Mouse (Mus musculus): ENCODE results near the gene Rhbdd3.
A peak's percentile ranks its signal among the peaks of the same experiment; 100 is the strongest.

Gene Rhbdd3

DNA sequence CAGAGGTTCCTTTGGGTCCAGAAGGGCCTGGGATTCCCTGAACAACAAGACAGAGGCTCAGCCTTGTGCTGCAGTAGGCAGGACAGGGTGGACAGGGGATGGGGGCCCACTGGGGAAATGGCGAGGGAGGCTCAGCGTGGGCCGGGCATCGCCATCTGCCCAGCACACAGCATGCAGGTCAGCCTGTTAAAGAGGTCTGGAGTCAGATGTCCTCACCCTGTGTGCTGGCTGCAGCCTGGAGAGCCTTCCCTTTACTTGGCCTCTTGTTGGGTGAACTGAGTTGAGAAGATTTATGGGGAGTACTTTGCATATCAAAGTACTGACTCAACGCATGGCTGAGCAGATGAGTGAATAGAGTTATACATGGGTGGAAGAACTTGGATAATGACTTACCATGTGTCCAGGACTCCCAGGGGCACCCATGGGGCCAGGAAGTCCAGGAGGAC is 30.3 kb downstream of the Rhbdd3 start:
- no peak for DNase-seq (ENCODE audit: low spot score)

DNA sequence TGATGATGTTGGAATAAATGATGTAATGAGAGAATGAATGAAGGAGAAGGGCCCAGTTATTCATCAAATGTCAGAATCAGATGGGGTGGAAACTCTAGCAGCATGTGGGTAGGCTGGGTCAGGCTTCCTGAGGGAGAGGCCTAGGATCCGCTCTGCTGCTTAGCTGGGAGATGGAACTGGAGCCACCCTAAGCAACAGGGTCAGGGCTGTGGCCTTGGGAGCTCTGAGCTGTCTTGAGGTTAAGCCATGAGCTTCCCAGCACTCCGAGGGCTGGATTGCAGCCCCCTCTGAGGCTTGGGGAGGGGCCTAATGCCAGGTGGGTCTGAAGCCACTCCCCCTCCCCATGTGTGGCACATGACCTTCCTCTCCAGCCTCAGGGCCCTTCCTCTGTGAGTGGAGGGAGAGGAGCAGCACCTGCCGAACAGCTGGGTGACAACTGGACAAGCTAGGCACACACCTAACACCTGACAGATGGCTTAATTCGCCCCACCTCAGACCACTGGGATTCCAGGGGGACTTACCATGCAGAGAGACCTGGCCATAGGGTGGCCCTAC is 31.5 kb downstream of the Rhbdd3 start:
- no peak for DNase-seq (ENCODE audit: low spot score)

DNA sequence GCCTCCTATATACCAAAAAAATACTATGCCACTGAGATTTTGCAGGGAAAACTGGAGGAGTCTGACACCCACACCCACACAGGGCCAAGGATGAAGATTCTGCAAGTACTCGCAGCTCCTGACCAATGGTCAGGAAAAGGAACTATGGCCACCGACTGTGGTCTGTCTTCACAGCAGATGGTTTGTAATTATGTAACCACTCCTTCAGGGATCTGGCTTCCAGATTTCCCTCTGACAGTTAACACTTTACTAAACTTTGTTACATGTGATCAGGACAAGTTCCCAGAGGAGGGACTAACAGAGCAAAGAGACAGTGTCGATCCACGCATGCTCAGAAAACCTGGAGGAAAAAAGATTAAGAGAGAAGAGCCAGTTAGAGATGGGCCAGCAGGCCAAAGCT is 34.0 kb downstream of the Rhbdd3 start:
- no peak for DNase-seq (ENCODE audit: low spot score)

DNA sequence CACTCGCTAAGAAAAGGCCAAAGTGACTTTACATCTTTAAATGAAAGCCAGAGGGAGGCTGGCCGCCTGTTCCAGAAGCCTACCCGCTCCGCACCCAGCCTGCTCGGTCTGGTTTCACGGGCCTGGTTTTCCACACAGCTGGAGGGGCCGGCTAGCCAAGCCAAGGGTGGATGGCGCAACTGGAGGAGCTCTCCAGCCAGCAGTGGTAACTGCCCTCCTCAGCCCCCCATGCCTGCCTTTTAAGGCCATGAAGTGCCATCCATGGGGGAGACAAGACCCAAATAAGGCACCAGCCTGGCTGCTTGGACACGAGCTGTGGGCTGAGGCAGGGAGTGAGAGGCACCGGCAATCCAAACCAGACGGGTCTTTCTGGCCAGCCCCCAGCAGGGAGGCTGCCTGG is 37.2 kb downstream of the Rhbdd3 start:
- DNase-seq (ENCODE audit: low spot score) = peak; percentile 81

DNA sequence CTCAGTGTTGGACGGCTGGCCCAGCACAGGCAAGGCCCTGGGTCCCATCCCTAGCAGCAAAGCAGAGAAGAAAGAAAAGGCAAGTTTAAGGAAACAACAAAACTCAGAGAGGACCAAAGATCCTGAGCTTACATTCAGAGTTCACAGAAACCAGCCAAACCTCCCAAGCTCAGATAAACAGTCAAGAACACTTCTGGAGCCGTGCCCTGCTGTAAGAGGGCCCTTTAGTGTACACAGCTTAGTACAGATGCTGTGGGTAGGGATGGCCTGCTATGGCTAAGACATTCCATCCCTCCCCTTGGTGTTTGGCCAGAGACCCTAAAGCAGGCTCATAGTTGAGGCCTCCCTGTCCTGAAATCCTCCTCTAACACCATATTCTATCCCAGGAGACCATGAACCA is 39.9 kb downstream of the Rhbdd3 start:
- DNase-seq (ENCODE audit: low spot score) = peak; percentile 77

DNA sequence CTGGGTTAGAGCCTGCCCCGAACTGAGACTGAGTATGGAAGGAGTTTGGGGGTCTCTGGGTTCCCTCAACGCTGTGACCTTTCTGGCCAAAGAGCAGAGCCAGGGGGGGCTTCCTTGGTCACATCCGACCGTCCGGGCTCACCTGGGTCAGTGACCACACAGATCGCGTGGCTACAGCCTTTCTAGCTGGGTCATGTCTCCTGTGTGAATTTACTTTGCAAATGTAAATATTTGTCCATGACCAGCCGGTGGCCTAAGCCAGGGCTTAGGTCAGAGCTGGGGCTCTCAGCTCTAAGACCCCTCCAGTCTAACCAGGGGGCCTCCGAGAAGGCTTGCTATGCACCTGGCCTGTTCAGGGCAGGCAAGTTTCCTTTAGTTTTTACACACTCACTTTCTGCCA is 40.6 kb downstream of the Rhbdd3 start:
- DNase-seq (ENCODE audit: low spot score) = no peak

DNA sequence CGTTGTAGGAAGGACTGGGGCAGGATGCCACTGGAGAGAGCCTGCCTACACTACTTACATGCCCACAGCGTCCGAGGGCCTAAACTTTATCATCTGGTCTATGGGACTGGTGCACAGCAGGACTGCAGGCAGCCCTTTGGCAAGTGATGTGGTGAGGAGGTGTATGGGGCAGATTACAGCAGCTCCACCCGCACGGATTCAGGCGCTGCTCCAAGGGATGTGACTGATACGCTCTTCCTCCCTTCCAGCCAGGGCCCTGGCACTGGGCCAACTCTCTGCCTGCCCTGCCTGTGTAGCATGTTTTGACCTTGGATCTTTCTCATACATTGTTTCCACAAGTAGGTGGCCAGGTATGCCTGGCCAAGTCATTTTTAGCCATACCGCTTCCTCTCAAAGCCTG is 41.9 kb downstream of the Rhbdd3 start:
- peak; percentile 56 for DNase-seq (ENCODE audit: low spot score)

DNA sequence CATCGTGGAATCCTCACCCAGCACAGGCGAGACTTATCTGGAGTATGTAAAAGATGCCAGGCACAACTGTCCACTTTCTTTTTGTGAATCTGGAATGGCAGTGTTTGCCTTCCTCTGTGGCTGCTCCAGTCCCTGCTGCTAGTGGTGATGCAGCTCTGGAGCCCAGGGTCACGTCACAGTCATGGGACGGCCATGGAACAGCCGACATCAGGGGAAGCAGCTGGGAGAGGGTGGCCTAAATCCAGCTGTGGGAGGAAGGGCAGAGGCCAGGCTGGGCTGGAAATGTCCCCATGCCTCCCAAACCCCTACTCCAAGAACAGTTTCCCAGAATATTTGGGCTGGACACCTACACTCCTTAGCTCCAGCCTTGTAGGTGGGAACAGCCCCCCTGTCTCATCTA is 42.5 kb downstream of the Rhbdd3 start:
- DNase-seq (ENCODE audit: low spot score) = no peak

DNA sequence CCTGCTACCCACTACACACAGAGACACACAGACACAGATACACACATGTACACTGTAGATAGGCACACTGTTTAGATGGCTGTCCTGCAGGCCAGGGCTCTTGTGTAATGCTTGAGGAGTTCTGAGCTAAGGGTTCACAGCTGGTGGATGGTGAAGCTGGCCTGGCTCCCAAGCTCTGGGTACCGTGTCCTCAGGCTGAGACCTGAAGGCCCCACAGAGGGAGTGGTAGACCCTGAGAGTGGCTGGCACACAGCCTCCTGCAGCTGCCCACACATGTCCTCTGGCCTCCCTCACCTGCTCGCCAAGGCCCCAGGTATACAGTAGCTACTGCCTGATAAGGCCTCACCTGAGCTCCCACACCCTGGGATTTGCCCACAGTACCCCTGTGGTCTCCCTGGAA is 43.2 kb downstream of the Rhbdd3 start:
- DNase-seq (ENCODE audit: low spot score) = no peak

DNA sequence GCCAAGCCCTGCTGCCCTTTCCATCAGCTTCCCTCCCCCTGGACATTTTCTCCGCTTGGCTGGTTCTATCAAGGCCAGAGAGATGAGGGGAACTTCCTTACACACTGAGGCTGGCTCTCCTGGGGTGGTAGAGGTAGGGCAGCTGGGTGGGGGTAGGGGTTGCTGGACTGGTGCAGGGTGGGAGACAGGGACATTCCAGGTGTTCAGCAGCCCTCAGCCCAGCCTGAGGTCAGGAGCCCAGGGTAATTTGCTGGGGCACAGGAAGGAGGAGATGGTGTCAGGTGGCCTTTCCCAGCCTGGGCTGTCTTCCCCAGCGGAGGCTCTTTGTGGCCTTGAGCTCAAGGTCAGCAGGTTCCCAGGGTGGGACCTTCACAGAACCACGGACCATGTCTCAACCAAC is 46.9 kb downstream of the Rhbdd3 start:
- no peak for DNase-seq (ENCODE audit: low spot score)

DNA sequence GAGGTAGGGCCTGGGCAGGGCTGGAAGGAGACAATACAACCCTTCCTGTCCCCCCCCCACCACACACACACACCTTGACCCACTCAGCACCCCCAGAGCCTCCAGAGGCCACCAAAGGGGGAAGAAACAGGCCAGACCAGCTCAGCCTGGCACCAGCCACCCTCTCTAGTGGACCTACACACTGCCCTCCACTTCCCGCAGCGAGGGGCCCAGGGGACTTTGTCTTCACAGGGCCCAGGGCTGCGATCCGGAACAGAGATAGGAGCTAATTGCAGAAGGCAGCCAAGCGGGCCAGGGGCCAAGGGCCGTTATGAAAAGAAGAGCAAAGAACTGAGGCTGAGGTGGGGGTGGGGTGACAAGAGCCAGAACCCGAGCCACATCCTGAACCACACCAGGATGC is 50.5 kb downstream of the Rhbdd3 start:
- no peak for DNase-seq (ENCODE audit: low spot score)

DNA sequence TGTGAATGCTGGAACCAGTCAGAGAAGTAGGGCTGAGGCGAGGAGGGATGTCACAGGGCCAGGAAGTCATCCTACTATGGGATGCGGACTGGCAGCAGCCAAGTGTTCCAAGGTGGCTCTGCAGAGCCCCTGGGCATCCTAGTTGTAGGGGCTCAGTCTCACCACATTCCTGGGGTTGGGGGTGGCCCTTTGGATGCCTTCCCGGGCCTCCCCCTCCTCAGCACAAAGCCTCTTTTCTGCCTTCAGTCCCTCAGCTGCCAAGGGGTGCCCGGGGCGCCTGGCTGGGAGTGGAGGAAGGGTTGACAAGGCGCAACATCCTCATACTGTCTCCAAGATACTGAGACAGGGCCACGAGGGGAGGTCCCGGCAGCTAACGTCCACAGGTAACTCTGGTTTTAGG is 51.2 kb downstream of the Rhbdd3 start:
- no peak for DNase-seq (ENCODE audit: low spot score)

DNA sequence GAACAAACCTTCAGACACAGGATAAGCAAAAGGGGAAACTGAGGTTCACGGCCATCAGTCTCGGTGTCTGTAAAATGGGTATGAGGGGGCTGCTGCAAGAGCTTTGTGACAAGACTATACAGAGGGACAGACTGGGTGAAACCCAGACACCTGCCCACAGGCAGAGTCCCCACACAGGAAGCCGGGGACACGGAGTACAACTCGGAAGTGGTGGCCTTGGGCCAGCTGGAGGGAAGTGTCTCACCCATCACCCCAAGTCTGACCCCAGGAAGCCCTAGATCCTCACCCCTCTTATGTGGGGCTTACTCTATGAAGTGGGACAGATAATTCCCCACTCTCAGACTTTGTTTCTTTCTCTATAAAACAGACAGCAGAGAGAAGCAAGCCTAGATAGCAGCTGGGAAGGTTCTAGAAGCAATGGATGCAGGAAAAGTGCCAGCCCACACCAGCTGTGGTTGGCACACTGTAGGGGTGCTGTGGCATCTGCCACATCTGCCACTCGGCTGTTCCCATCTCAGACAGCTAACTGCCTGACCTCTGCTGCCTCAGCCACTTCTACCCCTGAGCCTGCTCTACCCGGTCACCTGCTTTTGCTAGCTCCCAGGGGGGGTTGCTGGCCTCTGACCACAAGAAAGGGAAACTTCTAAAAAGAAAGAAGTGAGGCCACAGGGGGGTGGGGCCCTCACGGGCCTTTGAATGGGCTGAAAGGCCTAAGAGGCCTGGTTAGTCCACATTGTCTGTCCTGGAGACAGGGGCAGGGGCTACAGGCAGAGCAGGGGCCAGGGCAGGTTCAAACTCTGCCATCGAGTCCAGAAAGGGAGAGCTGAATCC is 51.9 kb downstream of the Rhbdd3 start:
- no peak for DNase-seq (ENCODE audit: low spot score)

DNA sequence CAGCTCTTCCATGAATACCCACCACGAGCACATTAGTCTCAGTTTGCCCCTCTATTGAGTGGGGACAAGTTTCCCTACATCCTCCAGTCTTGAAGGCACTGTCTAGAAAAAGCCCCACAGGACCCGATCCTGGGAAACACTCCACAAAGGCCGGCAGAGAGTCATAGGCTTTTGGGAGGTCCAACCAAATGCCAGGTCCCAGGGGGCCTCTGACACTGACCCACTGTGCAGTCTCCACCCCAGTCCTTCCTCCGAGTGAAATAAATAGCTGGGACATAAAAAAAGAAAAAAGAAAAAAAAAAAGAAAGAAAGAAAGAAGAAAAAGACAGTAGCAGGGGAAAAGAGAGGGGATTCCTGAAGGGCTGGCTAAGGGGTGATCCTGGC is 52.5 kb downstream of the Rhbdd3 start:
- DNase-seq (ENCODE audit: low spot score) = no peak

DNA sequence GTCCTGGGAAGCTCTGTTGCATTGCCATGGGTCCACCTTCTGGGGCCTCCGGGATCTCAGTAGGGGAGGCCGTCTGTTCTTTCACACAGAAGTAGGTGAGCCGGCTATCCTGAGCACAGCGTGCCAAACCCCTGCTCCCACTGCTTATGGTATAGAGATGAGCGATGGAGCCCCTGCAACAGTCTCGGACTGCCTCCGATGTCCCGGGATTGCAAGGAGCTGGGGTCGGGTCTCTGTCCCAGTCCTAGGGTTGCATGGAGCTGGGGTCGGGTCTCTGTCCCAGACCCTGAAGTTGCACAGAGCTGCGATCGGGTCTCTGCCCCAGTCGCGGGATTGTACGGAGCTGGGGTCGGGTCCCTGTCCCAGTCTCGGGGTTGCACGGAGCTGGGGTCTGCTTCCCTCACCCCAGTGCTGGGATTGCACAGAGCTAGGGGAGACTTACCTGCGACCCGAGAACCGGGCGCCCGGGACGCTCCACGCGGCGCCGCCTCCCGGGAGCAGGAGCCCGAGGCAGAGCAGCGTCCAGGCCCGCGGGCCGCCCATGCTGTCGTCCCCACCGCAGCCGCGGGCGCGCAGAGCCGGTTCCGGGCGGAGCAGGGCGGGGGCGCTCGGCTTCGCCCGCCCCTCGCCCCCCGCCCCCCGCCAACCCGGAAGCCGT is 53.1 kb downstream of the Rhbdd3 start, which contains the start of gene Emid1:
Gene Emid1 (minus strand): TSS at position 578 of the 658 bp plus-strand sequence.
- no peak for DNase-seq (ENCODE audit: low spot score)

DNA sequence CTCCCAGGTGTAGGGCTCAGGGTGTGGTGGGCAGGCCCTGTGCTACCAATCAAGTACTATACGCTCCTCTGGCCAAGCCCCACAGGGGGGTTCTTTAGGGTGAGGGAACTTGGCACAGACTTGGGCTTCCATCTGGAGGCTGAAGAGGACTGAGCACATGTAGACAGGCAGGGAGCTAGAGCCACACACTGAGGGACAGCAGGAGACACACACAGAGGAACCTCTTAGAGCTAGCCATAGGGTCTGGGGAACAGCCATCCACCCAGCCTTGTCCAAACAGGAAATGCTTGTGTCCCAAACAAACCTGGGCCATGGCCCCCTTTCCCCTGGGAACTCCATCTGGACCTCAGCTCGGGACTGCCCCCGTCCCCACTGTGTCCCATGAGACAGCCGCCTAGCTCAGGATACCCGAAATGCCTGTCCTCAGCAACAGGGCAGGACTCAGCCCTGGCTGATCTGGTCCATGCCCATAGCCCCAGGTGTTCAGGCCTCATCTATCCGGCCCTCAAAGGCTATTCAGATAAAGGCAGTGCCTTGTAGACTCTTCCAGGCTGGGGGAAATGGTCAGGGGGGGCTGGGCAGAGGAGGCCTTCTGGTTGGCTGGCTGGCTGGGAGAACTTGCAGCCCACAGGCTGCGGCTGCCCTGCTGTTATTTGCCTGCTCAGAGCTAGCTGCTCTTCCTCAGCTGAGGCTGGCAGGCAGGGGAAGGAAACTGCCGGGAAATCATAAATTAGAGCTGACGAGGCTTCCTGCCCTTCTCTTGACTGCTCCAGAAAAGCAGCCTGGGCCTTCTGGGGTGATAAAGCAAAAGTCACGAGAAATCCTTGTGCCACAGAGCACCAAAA is 56.5 kb downstream of the Rhbdd3 start:
- DNase-seq (ENCODE audit: low spot score) = no peak
